In the genomic region with DNA sequence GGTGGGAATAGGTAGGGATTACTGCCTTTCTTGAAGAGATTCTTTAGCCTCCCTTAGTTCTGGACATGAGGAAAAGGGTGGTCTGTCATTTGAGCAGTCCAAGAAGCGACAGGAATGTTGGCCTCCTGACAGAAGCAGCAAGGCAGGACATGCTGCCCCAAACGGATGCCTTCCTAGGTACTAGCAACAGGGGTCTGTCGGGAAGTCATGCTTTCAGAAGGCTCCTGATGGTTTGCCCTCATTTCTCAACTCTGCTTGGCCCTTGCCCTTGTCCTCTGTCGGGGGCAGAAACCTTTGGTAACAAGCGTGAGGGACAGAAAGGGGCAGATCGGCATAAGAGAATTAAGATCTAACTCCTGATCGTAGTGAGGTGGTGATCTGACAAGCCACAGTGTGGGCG, we compare ENCODE assay signal across 20 mouse cellular contexts.
"Had no signal": no experiment of that assay in that cellular context is flagged by ENCODE, and none has a peak within 500 bp of the region (broad histone marks: within the 10 kb centered on the region; RNA-seq: fewer than 3 reads in every experiment).

No protein-coding gene starts in this region.

- DNase-seq: kidney, adult 2 months; kidney, postnatal 25 days; layer of hippocampus, adult 9-11 months; lung, adult 18-20 months; lung, postnatal 10 days; lung, postnatal 36 days; midbrain, embryonic 14.5 days; right cerebral cortex, adult 18-20 months; right cerebral cortex, postnatal 14 days; right cerebral cortex, postnatal 4 days; thymus, postnatal 36 days had no signal

- H3K27ac ChIP-seq: kidney, postnatal 0 days; layer of hippocampus, adult 2 months; liver, embryonic 14.5 days; lung, embryonic 15.5 days; midbrain, embryonic 10.5 days; neural tube, embryonic 12.5 days; neural tube, embryonic 15.5 days; stomach, embryonic 15.5 days had no signal

- H3K4me3 ChIP-seq: layer of hippocampus, adult 2 months; lung, embryonic 15.5 days; megakaryocyte, embryonic 14.5 days; midbrain, embryonic 10.5 days; neural tube, embryonic 12.5 days; neural tube, embryonic 15.5 days; stomach, embryonic 15.5 days had no signal
